Mouse (Mus musculus): Measurements from ENCODE around the gene Map3k13.

- TF ChIP-seq ZMIZ1 (IDR thresholded peaks at IDR 0.05; ENCODE audit: low read depth, low read length) (no peak), E2F4 (IDR thresholded peaks at IDR 0.05; ENCODE audit: borderline replicate concordance, low read depth, low read length) (no peak), USF2 (IDR thresholded peaks at IDR 0.05; ENCODE audit: borderline replicate concordance in 1 of 2, insufficient read depth in 1 of 2, low read depth in 1 of 2, low read length in 2 of 2) (no peak), GABPA (IDR thresholded peaks at IDR 0.05; ENCODE audit: low read depth, low read length) (no peak), CTCF (IDR thresholded peaks at IDR 0.05 in 2 of 3, conservative IDR thresholded peaks at IDR 0.05 in 1 of 3; ENCODE audit: control insufficient read depth in 1 of 3, insufficient read depth in 1 of 3, low read depth in 2 of 3, low read length in 3 of 3, poor library complexity in 1 of 3, severe bottlenecking in 1 of 3) (no peak), CHD2 (IDR thresholded peaks at IDR 0.05; ENCODE audit: low read length) (no peak), POLR2A (IDR thresholded peaks at IDR 0.05; ENCODE audit: control insufficient read depth in 1 of 2, insufficient read depth in 1 of 2, low read depth in 1 of 2, low read length in 2 of 2, poor library complexity in 1 of 2) (no peak), GATA1 (IDR thresholded peaks at IDR 0.05; ENCODE audit: low read depth, low read length) (no peak)
Measured at GRCm38 (mm10) chr16:21831764-21832163, 37.6 kb downstream of the Map3k13 start.

All from MEL (cell line).